Mouse (Mus musculus) gonadal fat pad, adult 2 months (tissue): ENCODE measurements around the gene Crnkl1. TPM values are rescaled to one million over a fixed set of nuclear protein-coding genes. Genes with fewer than 3 reads are reported as not detected.
A peak's percentile ranks its signal among the peaks of the same experiment; 100 is the strongest.

Experiments used
- DNase-seq: peaks from one replicate; pipeline ENCODE4 v3.0.0-alpha.2; 2012; ENCODE audit warnings: low read depth
- polyA plus RNA-seq: library from polyadenylated mRNA; depleted of rRNA; stranded (reverse); fragments of >200 nt; gene quantifications from 2 replicates; pipeline ENCODE4 v1.2.3, GENCODE M21; 2012; rRNA removed

Crnkl1 gene
- polyA plus RNA-seq = 5.0 and 6.8 TPM in 2 replicates

DNA sequence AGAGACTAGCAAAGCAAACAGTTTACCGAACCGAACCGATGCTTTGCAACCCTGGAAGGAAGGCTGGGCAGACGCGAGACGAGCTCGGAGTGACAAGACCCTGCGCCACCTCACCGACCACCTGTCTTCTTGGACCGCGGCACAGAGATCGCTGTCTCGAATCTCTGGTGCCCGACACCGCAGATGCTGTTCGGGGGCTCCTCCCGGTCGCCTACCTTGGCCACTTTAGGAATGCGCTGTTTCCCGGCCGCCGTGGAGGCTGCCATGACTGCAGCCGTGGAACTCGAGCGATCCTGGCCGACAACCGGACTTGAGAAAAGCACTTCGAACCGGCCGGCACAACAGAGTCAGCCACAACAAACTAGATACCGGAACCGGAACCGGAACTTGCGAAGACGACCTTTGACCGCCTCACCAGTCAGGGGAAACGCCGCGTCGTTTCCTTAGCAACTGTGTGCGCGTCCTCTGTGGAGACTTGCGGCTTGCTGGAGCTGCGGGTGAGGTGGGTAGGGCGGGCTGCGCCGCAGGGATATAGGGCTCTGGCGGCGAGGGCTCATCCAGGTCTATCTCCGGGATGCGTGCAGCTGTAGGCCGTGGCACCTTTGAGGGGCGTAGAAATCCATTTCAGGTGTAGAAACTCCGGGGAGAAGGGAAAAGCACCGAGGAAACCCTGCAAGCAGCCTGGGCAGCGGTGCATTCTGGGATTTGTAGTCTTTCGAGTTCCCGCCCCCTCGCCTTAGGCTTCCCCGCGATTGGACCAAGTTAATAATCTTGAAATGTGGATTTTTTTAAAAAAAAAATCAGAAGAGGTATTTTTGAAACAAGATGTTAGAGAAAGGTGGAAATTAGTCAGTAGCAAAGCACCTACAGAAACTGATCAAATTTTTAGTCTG, at the start of gene Crnkl1, which contains the start of gene Cfap61:
Crnkl1 (minus strand) TSS at position 676 of the 893 bp plus-strand sequence.
Cfap61 (plus strand) TSS at position 446 of the 893 bp plus-strand sequence.
- DNase-seq = peak; percentile 51

DNA sequence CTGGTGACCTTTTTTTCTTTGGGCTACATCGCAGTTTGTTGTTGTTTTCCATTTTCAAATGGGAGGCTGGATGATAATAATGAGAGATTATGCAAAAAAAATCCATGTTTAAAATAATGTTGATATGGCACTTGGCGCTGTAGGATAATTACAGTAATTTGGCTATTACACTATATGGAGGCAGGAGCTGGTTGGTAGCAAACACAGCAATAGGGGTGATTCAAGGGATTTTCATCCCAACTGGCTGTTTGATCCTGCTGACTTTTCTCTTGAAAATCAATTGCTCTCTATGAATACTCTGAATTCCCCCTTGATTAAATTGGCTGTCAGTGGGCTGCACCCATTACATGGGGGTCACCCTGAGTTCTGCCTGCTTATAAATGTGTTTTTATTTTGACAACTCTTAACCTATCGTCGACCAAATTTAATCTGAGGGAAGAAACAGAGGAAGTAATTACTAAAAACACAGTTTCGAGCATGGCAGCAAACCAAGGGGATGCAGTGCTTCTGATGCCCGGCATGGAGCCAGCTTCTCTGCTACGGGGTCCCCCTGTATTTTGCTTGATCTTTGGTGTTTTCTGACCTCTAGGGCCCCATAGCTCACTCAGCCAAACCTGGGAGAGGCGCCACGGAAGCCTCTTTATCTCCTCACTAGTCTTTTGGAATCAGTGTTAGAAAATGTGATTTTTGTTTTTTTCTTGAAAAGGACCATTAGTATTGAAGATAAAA, 47.7 kb upstream of the Crnkl1 start:
- DNase-seq = no peak

DNA sequence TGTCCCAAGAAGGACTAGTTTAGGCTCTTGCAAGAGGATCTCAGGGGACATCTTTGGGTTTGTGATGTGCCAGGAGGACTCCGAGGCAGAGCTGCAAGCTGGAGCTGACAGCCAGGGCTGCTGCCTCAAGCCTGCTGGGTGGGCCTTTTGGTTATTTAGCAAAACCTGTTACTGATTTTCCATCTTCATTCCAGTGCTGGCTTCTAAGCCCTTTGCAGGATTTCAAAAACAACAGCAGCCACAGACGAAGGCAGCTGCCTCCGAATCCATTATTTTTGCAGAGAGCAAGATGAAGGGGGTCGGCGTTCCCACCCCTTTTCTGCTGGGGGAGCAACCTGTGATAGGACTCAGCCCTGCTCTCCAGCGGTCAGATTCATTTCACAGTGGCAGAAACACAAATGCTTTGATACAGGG, 46.9 kb upstream of the Crnkl1 start:
- no peak for DNase-seq

DNA sequence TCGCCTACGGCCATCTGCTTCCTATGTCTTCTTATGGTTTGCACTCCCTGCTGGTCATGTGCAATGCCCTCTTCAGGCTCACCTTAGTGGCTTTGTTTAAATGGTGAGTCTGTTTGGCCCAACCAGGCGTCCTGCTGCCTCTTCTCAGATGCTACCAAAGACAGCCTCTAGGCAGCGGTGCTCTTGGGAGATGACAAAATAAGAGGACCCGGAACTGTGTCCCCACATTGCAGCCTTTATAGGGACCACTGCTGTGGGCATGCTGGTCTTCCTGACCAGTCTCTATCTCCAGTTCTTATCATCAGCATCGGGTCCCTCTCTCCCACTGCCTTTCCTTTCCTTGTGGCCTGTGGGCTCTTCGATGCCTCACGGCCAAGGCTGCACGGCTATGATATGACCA, 46.1 kb upstream of the Crnkl1 start:
- no peak for DNase-seq

- DNase-seq = no peak
Observed at GRCm38 (mm10) chr2:145979616-145980015, 44.8 kb upstream of the Crnkl1 start.

DNA sequence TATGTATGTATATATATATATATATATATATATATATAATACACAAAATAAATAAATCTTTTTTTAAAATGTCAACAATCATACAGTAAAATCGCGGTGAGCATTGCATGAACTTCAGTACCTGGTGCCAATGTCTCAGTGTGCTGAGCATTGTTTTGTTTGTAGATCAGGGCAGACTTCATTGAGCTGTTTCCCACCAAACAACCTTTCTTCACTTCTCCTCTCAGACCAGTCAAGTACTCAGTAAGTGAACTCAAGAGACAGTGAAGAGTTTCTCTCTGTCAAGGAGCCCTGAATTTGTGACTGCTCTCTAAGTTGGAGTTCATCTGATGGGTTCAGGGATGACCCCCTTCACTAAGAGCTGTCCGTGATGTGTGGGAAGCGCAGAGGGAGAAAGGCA, 37.8 kb upstream of the Crnkl1 start:
- no peak for DNase-seq

DNA sequence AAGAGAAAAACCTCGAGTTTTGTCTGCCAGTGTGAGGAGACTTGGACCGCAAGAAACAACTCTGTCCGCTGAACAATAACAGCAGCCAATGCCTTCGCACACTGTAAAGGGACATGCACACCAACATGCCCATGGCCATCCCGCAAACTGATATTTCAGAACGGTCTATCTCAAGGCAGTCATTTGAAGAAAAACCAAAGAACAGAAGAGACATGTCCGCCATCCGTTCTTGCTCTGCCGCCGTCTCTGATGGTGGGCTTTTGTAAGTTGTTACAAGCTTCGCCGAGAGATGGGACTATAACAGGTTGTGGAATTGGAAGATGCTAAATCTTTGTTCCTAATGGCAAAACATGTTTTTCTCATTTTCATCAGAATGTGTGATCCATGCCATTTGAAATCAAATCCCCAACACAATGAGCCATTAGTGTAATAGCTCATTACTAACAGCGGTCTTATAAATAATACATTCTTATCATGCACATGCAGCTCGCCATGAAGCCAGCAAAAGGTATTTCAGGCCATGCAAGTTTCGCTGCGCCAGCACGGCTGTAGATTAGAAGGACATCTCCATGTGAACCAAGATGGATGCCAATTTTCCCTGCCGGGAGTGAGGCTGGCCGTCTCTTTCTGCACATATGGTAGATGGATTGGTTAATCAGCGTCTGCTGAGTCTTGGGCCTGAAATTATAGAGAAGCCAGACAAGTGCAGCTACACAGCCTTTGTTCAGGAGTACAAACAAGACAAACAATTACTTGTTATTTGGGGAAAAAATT, 36.6 kb upstream of the Crnkl1 start:
- DNase-seq = no peak

- DNase-seq = no peak
Observed at GRCm38 (mm10) chr2:145970751-145971150, 35.9 kb upstream of the Crnkl1 start.

DNA sequence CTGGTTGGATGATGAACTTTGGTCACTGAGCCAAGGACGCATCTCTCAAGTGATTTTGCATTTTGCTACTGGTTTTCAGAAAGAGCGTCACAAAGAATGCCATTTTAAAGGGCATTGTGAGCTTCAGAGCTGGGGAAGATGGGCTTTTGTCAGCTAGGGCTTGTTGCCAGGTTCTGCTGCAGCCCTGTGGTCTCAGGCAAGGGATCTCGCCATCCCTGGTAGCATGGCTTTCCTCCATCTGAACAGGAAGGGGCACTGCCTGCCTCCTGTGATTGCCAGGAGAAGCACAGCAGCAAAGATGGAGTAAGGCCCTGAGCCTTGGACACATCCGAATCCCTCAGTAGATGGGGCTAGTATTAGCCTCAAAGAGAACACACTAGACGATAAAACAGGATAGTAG, 27.0 kb upstream of the Crnkl1 start:
- DNase-seq = no peak

DNA sequence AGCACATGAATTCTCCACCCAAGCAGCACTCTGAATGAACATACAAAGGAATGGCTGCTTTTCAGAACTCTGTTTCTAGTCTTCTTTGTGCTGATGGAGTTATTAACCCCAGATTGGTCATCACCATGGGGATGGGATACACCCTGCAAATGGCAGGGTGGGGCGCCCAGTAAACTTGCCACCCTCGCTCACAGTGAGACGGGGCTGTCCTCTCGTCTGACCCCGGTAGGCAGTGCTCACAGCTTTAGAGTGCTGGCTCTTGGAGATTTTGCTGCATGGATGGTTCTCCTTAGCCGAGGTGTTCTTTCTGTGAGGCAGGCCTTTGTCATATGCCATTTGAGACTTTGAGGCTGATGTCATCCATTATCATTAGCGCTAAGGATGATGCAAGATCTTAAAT, 23.7 kb upstream of the Crnkl1 start:
- DNase-seq = no peak

- DNase-seq = no peak
Observed at GRCm38 (mm10) chr2:145958097-145958496, 23.3 kb upstream of the Crnkl1 start.

DNA sequence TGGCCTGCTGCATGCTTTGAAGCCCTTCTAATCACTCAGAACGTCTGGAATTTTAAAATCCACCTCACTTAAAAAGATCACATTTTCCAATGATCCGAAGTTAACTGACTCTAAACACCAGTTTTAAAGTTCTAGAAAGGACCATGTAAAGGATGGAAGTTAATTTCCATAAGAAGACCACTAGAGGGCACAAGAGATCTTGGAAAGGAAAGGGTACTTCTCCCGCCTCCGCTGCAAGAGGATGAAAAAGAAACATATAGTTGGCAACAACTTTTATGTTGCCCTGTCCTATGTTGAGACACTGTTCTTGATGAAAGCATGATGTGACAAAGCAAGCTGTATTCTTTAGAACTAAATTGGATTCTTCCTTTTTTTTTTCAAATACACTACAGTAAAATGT, 22.6 kb upstream of the Crnkl1 start:
- DNase-seq = no peak

- no peak for DNase-seq
Observed at GRCm38 (mm10) chr2:145956318-145956717, 21.5 kb upstream of the Crnkl1 start.

- no peak for DNase-seq
Observed at GRCm38 (mm10) chr2:145955844-145956243, 21.0 kb upstream of the Crnkl1 start.

DNA sequence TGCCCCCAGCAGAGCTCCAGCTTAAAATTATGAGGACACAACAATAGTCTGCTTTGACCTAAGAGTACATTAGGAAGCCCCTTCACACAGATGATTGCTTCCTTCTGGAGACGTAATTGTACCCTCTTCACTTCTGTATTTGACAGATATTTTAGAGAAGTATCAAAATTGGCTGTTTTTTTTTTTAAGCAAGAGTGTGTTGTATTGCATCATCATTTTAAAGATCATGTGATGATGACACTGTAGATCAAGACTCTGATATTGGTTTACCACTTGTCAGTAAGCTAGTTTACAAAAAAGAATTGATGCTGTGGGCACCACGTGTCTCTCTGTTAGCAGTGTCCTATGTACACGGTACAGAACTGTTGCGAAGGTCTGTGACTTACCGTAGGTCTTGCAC, 17.9 kb upstream of the Crnkl1 start:
- DNase-seq = no peak

DNA sequence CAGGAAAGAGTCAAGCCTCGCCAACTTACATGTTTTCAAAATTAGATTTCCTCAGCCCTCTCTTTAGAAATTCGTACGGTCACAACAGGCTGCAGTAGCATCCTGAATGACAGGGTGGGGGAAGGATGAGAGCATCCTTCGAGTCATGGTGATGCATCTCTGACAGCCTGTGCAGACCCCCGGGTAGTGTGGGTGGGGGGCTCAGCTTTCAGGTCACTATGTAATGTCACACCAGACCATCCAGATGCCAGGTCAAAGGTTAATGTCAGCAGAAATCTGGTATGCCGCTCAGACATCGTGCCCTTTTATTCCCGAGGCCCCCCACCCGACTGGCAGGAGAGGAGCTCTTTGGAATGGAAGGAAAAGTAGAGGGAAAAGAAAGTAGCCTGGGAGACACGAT, 15.4 kb upstream of the Crnkl1 start:
- no peak for DNase-seq

DNA sequence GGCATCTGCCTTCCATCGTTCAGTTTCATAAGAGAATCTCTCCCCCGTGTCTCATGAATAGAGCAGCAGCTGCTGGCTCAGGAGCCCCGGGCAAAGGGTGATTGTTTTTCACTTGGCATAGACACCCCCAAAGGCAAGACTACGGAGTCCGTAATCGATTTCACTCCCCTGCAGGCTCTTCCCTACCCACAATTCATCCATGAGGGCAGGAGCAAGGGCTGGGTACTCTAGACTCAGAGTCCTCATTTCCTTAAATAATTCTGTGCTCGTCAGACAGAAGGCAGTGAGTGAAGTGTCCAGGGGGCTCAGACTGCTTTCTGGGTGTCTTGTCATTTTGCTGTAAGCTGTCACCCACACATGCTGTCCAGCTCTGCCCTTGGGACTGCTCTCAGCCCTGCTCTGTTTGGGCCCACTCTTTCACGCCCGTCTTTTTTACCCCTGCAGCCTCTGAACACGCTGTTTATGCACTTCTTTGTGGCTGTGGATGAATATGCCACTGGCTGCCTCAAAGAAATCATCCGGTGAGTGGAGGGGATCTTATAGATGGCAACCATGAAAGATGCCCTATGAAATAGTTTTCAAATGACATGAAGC, 14.8 kb upstream of the Crnkl1 start:
- no peak for DNase-seq

GRCm38 (mm10) chr2:145948402-145948954, 13.7 kb upstream of the Crnkl1 start:
- no peak for DNase-seq

GRCm38 (mm10) chr2:145944286-145944685, 9.5 kb upstream of the Crnkl1 start:
- DNase-seq = no peak

DNA sequence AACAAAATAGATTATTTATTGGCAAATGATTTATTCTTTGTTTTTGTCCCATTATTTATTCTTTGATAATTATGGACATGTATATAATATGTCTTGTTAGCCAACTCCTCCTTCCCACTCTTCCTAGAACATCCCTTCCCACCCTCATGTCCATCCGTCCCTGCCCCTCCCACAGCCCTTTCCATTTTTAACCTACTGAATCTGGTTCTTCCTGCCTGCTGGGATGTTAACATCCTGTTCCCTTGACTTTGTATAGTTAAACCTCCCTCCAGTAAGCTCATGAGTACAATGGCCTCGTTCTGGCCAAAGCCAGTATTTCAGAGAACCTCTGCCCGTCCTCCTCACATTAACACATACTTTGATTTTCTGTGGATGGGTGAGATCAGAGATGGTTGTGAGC, 6.6 kb upstream of the Crnkl1 start:
- DNase-seq = no peak

DNA sequence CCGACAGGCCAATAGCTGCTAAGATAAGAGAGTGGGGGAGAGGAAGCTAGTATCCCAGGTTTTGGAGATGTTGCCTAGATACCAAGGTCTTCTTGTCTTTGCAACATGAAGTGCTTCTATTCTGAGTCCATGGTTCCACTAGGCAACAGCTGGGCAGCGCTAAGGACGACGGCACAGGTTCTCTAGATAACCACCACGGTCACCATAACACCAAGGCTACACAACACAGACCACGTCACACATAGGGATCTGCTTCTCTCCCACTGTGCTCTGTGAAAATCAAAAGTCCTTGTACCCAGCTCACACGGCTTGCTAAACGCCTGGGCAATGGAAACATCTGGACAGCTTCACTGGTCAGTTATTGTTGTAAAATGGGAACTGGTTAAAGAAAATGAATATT, 2.2 kb upstream of the Crnkl1 start:
- no peak for DNase-seq
